Mouse (Mus musculus): ENCODE measurements around the gene Atad3a. TPM values are rescaled to one million over a fixed set of nuclear protein-coding genes. Genes with fewer than 3 reads are reported as not detected.

The Atad3a gene
- total RNA-seq (2023): 54.1 TPM

DNA sequence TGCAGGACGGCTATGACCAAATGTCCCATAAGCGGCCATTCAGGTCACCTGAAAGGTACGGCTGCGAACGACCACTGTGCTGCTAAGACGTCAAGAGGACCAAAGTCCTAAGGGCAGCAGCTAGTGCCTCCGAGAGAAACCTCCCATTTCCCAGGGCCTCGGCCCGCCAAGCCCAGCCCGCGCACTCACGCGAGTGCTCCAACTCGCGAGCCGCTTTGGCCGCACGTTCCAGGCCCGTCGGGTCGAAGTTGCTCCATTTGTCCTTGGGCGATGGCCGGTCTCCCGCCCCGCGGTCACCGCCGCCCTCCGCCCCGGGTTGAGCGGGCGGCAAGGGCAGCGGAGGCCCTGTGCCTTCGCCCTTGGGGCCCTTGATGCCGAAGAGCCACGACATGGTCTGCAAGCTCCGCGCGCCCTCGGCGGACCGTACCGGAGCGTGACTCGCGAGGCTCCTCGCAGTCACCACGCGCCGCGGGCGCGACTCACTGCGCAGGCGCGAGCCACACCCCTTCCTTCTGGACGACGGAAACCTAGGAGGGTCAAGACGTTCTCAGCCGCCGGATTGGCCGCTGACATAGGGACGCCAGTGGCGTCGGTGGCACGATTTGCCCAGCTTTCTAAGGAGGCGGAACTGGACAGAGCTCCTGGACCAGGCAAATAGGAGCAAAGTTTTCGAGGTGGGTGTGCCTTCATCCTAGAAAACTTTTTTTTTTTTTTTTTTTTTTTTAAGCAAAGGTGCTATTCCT, at the start of gene Atad3a:
Atad3a (minus strand) TSS at position 481 of the 743 bp plus-strand sequence.

DNA sequence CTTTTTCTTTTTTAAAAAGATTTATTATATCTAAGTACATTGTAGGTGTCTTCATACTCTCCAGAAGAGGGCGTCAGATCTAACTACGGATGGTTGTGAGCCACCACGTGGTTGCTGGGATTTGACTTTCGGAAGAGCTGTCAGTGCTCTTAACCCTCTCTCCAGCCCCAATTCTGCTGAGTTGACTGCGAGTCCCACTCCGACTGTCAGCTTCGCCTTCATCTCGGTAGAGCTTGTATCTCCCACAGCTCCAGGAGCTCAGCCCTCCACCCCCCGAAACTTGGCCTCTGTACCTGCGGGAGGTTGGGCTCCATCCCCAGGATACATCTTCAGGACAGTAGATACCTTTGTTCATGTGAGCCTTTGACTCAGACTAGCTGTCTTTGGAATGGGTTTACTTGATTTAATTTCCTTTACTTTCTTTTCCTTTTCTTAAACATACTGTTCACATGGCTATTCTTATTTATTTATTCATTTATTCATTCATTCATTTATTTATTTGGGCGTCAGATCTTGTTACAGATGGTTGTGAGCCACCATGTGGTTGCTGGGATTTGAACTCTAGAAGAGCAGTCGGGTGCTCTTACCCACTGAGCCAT, 41.9 kb upstream of the Atad3a start, which contains the start of gene Mrpl20:
Mrpl20 (plus strand) TSS at position 138 of the 599 bp plus-strand sequence.

DNA sequence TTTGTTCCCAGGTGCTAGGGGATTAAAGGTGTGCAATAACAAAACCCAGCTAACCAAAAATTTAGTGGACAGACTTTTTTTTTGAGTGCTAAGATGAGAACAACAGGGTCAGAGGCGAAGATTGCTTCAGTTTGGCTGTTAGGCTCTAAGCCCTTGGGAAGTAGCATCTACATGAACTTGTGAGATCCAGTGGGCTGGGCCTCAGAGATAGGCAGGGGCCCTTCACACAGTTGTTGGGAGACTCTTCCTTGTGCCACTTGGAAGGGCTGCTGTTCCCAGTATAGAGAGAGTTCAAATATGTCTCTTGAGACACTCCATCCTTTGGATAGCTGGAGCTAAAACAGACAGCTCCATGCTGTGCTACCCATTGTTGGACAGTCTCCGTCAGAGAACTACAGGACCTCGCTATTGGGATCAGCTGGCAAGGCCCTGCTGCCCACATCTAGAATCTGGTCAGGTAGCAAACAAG, 29.2 kb upstream of the Atad3a start, which contains the start of gene Ankrd65:
Ankrd65 (plus strand) TSS at position 419 of the 469 bp plus-strand sequence.

DNA sequence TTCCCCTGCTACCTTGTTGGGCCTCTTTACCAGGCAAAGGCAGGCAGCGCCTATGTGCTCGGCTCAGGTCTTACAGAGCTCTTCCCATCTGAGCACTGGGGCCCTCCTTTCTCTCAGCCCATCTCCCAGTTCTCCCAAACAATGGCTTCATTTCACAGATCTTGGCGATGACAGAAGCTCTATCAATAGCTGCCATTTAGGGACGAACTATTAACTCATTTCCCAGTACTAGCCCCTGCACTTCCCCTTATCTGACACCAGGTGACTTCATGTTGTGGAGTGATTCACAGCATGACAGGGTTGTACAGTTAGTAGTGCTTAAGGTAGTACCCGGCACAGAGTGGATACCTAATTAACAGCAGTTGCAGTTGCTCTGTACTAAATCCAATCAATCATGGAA, 24.9 kb upstream of the Atad3a start, which contains the start of gene Tmem88b:
Tmem88b (minus strand) TSS at position 56 of the 400 bp plus-strand sequence.

DNA sequence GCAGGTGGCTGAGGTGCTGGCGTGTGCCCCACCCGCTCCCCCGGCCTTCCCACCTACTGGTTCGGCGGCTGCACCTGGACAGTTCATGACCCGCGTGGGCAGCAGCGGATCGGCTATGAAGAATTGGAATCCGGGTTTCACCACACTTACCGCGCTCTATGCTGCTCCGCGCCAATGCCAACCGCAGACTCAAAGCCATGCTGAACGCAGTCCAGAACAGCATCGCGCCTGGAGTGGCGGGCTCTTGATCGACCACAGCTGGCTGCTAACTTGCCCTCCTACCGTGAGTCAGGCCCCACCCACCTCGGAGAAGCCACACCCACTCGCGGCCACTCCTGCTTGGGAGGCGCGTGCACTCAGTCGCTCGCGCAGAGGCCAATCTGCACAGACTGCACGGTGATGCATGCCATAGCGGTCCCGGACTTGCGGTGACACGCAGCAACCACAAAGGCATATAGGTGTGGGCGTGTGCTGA, 13.4 kb upstream of the Atad3a start, which contains the start of gene Vwa1:
Vwa1 (minus strand) TSS at position 419 of the 475 bp plus-strand sequence.

DNA sequence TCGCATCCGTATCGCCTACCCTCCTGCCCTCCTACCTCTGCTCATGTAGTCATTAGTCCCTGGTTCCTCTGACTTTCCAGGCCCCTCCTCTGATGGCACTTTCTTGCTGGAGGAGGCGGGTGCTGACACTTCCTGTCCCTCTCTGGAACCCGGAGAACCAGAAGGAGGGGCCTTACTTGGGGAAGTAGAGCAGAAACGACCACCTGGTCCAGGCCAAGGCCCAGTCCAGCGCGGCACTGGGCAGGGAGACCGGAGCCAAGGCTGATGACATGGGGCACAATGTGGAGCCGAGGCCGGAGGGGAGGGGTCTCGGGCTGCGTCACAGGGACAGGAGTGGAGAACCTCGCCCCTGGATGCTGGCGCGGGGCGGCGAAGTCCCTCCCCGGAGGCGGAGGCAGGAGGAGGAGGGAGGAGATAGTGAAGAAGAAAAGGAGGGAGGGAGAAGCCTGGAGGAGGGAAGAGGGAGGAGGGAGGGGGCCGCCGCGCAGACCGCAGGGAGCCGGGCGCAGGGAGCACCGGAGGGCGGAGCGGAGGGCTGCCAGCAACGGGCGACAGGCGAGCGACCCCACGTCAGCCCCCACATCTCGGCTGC, 26.4 kb downstream of the Atad3a start, which contains the start of gene Tmem240:
Tmem240 (plus strand) TSS at position 451 of the 592 bp plus-strand sequence.

DNA sequence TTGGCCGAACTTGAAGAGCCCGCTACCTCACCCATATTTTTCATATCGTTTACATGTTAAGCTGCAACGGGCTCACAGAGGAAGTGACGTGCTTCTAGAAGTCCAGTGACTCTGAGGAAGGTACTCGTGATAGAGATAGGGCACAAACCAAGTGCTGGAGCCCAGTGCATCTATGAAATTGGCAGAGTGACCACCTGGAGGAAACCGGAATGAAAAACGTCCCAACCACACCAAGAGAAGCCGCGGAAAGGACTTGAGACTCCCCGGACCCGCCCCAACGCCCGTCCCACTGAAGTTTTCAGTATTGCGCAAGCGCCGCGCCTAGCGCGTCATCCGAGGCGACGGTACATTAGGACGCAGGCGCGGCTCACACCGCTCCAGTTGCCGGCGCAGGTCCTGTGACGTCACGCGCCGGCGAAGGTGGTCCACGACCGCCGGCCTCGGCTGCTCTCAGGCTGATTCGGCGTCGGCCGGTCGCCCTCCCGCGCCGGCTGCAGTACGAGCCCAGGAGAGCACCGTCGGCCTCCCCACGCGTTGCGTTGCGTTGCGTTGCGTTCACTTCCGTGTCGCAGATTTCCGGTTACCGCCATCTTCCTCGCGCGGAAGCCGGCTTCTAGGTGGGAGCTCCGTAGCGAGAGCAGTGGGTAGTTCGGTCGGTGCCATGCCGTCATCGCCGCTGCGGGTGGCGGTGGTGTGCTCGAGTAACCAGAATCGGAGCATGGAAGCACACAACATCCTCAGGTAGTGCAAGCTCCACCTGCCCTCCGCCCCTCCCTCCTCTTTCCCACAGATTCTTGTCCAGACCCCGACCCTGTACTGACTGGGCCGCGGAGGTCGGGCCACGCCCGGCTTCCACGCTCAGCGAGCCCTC, 55.9 kb downstream of the Atad3a start, which contains the start of gene Ssu72:
Ssu72 (plus strand) TSS at position 80 of the 871 bp plus-strand sequence.

DNA sequence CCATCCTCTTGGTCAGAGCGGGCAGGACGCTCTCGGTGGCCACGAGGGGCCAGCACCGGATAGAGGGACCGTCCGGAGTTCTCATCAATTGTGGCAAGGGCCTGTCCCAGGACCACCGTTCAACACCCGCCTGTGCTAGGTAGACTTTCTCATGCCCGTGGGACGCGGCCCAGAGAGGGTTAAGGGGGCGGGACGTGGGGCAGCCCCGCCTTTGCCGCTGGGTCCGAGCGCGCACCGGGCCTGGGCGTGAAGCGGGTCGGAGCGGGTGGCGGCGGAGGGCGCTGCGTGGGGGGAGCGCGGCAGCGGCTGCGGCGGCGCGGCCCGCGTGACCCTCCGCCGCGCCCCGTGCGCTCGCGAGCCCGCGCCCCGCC, 66.8 kb downstream of the Atad3a start, which contains the start of gene Fndc10:
Fndc10 (plus strand) TSS at position 232 of the 371 bp plus-strand sequence.

Other genes starting within 250 kb of the Atad3a start
- 54.8 TPM for gene Nadk, start 198.7 kb downstream of the Atad3a start, total RNA-seq (2023)
- gene Slc35e2, start 159.7 kb downstream of the Atad3a start, total RNA-seq (2023): 32.4 TPM
- 164 TPM for gene Cdk11b, start 136.2 kb downstream of the Atad3a start, total RNA-seq (2023)
- gene Gm10563, start 115.7 kb downstream of the Atad3a start, total RNA-seq (2023): not detected
- 0.71 TPM for gene Mmp23, start 107.7 kb downstream of the Atad3a start, total RNA-seq (2023)
- 47.1 TPM for gene Mib2, start 91.9 kb downstream of the Atad3a start, total RNA-seq (2023)
- gene Fndc10, start 66.8 kb downstream of the Atad3a start, total RNA-seq (2023): 10.1 TPM
- gene Ssu72, start 56.3 kb downstream of the Atad3a start, total RNA-seq (2023): 79.3 TPM
- gene Tmem240, start 26.3 kb downstream of the Atad3a start, total RNA-seq (2023): 1.0 TPM
- gene Vwa1, start 13.6 kb upstream of the Atad3a start, total RNA-seq (2023): not detected
- not detected for gene Tmem88b, start 24.8 kb upstream of the Atad3a start, total RNA-seq (2023)
- gene Ankrd65, start 29.3 kb upstream of the Atad3a start, total RNA-seq (2023): not detected
- gene Mrpl20, start 41.8 kb upstream of the Atad3a start, total RNA-seq (2023): 39.3 TPM
- gene Ccnl2, start 51.4 kb upstream of the Atad3a start, total RNA-seq (2023): 235 TPM
- gene Aurkaip1, start 70.2 kb upstream of the Atad3a start, total RNA-seq (2023): 99.7 TPM
- 8.3 TPM for gene Mxra8, start 78.6 kb upstream of the Atad3a start, total RNA-seq (2023)
- gene Dvl1, start 86.3 kb upstream of the Atad3a start, total RNA-seq (2023): 78.7 TPM
- gene Tas1r3, start 102.3 kb upstream of the Atad3a start, total RNA-seq (2023): 1.6 TPM
- gene Cptp, start 108.3 kb upstream of the Atad3a start, total RNA-seq (2023): 11.3 TPM
- gene Ints11, start 108.5 kb upstream of the Atad3a start, total RNA-seq (2023): 68.1 TPM
- gene Pusl1, start 130.7 kb upstream of the Atad3a start, total RNA-seq (2023): 35.7 TPM
- 61.9 TPM for gene Acap3, start 130.7 kb upstream of the Atad3a start, total RNA-seq (2023)
- gene Ube2j2, start 182.7 kb upstream of the Atad3a start, total RNA-seq (2023): 130 TPM
- 7.0 TPM for gene C1qtnf12, start 201.2 kb upstream of the Atad3a start, total RNA-seq (2023)
- 4.0 TPM for gene B3galt6, start 231.6 kb upstream of the Atad3a start, total RNA-seq (2023)
- 200 TPM for gene Sdf4, start 231.8 kb upstream of the Atad3a start, total RNA-seq (2023)

Measured in CD4-positive naive resting alpha-beta T cell, adult 57 days (primary cell).